Mouse (Mus musculus): ENCODE measurements around the gene Xpo1.

DNA sequence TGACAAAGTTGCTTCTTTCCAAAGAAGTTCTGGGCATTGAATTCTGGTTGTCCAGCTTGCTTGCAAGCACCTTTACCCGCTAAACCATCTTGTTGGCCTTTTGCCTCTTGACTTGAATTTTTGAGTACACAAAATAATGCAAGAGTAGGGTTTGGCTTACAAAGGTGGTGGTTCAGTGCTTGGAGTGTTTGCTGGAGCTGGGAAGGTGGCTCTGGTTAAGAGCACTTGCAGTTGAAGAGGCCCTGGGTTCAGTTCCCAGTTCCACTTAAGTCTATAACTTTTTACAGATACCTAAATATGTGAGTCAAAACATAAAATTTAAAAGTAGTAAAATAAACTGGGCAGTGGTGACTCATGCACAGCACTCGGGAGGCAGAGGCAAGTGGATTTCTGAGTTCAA, 42.5 kb downstream of the Xpo1 start:
- no peak for TF ChIP-seq CTCF (IDR thresholded peaks at IDR 0.05; ENCODE audit: low read depth)
- no peak for TF ChIP-seq EP300 (IDR thresholded peaks at IDR 0.05; ENCODE audit: low read depth)

Measured in liver, embryonic 14.5 days (tissue).